Mouse (Mus musculus): ENCODE measurements around the gene Manf.

Gene Manf

DNA sequence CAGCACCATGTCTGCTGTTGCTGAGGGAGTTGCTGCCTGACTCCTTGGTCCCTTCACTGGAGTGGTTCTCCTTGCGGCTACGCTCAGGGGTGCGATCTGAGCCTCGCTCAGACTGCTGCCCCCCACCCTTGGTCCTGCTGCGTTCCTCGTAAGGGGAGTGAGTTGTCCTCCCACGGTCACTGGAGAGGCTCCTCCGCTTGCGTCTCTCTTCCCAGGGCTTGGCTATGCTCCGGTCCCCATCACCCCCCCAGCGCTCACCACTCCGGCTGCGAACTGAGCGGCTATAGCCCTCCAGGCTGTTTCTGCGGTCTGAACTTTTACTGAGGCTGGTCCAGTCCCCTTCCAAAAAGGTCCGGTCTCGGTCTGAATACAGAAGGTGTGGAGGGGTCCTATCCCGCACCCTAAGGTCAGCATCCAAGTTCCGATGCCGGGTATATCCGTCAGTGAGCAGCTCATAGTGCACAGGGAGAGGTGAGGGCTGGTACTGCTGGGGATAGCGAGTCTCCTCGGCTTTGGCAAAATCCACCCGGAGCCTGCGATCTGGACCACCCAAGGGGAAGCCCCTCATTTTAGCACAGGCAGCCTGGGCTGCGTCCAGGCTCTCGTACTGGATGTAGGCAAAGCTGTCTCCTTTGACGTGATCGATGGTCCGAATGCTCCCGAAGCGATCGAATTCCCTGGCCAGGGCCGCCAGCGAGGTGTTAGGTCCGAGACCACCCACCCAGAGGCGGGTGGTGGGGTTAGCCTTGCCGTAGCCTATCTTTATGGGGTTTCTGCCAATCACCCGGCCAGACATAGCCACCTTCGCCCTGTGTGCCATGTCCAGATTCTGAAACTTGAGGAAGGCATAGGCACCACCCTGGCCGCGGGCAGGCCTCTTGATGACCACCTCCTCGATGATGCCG, 6.5 kb downstream of the Manf start:
- DNase-seq (ENCODE audit: low spot score) = no peak

GRCm38 (mm10) chr9:106884306-106884705, 7.5 kb downstream of the Manf start:
- DNase-seq (ENCODE audit: low spot score) = no peak

- no peak for DNase-seq (ENCODE audit: low spot score)
These were observed 8.7 kb downstream of the Manf start for GRCm38 (mm10) chr9:106883085-106883484.

DNA sequence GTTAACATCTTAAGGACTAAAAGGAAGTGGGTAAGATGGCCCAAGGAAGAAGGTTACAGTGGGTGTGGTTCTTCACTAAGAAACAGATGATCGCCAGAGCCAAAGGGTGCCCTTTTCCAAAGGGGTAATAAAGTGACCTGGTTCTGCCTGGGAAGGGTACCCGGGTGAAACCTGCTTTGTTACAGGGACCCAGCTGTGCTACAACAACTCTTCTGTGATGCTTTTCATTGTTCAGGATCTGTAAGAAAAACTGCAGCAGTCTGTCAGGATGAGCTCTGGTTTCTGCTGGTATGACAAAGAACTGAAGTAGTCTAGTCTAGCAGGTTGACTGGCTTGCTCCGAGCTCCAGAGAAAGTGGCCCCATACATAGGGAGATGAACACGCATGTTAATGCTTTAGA, 9.6 kb downstream of the Manf start:
- DNase-seq (ENCODE audit: low spot score) = no peak

DNA sequence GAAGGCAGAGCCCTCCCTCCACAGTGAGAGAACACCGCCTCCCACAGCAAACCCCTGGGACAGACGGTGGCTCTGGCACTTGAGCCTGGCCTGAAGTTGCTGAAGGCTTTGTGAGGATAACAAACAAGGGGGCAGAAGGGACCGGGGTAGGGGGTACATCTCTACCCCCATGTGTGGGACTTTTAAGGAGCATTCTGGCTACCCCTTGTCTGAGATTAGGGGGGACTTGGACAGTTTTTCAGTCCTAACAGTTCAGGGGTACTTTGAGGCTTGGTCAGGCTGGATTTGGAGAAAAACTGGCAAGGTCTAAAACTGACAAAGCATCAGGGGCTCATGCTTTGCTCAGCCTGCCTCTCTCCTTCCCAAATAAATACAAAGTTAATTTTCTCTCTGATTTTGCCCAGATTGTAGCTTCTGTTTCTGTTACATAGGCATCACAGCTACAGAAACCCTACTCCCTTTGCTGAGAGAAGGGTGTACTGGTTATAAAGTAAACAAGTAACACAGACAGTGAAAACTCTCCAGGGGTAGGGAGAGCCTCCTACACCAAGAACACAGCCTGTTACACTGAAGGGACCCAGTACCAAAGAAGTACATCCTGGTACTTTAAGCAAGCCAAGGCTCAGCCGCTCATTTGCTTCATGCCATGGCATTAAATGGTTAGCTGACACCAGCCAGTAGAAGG, 10.6 kb downstream of the Manf start:
- DNase-seq (ENCODE audit: low spot score) = no peak

DNA sequence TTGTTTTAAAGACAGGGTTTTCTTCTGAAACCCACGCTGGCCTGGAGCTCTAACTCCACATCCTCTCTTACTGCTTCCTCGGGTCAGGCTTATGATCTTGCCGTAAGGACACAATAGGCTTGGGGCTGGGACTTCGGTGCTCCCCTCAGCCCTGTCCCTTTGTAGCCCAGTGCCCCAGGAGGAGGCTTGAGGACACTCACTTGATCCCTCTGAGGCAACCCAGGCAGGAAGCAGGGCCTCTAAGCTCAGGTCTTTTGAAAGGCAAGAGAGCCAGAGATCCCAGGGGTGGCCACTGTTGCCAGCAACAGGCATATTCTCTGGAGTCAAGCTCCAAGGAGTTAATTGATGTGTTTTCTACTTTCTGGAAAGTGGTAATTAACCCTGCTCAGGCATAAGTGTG, 12.3 kb downstream of the Manf start:
- no peak for DNase-seq (ENCODE audit: low spot score)

DNA sequence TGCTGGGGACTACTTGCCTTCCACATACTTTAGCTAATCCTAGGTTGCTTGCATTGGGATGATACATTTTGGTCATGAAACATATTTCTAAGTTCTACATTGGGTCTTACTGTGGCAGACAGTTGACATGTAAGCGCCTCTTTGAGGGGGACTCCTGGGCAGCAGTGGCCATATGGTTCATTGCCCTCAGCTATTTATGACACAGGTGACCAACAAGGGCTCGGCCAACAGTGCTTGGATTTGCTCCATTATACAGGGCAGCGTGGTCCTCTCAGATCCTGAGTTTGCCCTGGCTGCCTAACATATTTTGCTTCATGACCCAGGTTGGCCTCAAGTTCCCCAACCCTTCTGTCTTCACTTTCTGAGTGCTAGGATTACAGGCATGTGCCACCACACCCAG, 15.1 kb downstream of the Manf start:
- DNase-seq (ENCODE audit: low spot score) = no peak

DNA sequence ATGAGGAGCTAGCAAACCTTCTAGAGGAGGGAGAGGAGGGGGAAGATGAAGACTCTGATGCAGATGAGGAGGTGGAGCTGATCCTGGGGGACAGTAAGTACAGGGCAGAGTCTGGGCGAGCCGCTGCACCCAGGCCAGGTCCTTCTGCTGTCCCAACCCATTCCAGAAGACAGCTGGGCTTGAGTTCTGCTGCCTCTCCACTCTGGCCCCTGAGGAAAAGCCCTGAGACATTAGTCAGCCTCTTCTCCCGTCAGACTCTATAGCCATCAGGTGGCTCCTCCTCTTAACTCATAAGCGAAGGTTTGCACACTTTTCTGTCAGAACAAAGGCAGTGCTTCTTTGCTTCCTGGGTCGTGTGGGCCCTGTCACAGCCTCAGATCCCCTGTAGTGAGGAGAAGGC, 17.6 kb downstream of the Manf start:
- no peak for DNase-seq (ENCODE audit: low spot score)

- DNase-seq (ENCODE audit: low spot score) = no peak
These were observed 33.7 kb downstream of the Manf start for GRCm38 (mm10) chr9:106858036-106858435.

DNA sequence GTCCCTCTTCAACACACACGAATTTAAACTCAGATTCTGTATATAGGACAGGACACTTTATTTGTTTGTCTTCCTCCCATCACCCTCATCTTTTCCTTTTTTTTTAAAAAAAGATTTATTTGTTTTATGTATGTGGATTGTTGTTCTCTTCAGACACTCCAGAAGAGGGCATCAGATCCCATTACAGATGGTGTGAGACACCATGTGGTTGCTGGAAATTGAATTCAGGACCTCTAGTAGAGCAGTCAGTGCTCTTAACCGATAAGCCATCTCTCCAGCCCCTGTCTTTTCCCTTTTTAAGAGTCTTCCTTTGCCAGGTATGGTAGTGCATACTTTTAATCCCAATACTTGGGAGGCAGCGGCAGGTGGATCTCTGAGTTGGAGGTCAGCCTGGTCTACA, 35.1 kb downstream of the Manf start:
- no peak for DNase-seq (ENCODE audit: low spot score)

GRCm38 (mm10) chr9:106842800-106843199, 49.0 kb downstream of the Manf start:
- DNase-seq (ENCODE audit: low spot score) = no peak

GRCm38 (mm10) chr9:106840569-106840968, 51.2 kb downstream of the Manf start:
- no peak for DNase-seq (ENCODE audit: low spot score)

DNA sequence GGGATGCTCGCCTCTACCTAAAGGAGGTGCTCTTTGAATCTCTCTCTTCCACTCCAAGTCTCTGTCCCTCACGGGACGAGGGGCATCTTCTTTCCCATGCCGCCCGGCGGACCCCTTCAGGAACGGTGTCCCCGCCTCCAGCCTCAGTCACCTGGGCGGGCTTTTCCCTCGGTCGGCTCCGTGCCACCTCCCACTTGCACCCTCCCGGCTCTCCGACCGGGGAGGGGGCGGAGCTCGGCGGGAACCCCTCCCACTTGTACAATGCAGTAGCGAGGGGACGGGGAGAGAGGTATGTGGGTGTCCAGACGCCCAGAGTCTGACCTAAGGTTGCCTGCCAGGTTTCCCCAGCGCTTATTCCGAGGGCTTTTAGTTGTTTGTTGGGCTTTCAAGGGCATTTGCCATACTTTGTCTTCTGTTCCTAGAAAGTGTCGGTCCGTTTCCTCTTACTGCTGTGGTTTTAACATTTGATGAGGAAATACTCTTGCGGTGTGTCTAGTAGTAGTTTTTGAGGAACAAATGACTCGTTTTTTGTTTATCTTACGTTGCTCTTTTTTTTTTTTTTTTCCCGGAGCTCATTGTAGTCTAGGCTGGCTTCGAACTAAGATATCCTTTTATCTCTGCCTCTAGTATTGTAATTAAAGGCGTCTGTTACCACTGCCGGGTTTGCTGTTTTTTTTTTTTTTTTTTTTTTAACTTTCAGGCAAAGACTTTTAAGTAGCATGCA, 69.2 kb downstream of the Manf start:
- DNase-seq (ENCODE audit: low spot score) = peak; percentile 59

- DNase-seq (ENCODE audit: low spot score) = peak; percentile 93
These were observed 70.0 kb downstream of the Manf start, which contains the start of gene Dcaf1 for GRCm38 (mm10) chr9:106821618-106822380. Gene Dcaf1 (plus strand): TSS chr9:106821874.

GRCm38 (mm10) chr9:106821050-106821617, 70.6 kb downstream of the Manf start:
- DNase-seq (ENCODE audit: low spot score) = no peak

DNA sequence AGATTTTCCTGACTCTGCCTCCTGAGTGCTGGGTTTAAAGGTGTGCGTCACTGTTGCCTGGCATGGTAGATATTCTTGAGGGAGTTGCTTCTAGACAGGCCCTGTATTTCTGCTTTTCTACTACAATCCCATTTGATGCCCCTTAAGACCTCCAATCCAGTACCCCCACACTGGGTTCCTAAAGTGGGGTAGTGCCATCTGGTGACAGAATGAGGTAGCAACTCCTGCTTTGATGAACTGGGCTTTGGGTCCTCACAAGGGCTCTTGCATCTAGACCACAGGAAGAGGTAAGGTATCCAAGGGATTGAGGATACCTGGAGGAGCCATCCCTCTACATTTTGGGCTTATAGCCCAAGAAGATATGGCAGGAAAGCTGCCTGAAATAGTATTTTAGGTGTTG, 72.6 kb downstream of the Manf start:
- DNase-seq (ENCODE audit: low spot score) = no peak

DNA sequence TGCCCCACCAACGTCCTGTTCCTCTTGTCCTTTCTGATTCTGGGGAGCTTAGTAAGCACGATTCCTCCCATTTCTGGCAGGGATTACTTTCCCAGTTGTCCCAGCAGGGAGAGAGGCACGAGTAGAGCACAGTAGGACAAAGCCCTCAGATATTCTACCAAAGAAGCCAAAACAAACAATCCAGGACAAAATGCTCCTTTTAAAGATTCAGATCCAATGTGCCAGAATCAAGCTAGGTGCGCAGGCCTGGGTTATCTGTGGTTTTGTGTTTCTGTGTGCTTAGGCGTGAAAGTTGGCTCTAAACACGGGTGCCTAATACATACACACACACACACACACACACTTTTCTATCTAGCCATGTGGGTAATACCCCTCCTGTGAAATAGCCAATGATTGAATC, 73.6 kb downstream of the Manf start:
- no peak for DNase-seq (ENCODE audit: low spot score)

DNA sequence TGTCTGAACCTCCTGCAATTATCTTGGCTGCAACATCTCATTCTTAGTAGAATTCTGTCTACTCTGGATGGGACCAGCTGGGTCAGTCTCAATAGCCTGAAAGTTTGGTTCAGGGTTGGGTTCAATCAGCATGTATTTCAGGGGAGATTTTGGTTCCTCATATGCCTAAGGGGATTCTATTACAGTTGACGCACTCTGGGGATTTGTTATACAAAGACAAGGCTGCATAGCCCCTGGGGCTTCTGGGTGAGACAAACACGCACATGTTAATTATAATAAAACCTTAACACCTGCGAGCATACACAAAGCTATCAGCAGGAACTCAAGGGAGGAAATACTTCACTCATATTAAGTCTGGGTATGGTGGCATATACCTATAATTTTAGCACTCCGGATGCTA, 85.3 kb downstream of the Manf start:
- DNase-seq (ENCODE audit: low spot score) = no peak

DNA sequence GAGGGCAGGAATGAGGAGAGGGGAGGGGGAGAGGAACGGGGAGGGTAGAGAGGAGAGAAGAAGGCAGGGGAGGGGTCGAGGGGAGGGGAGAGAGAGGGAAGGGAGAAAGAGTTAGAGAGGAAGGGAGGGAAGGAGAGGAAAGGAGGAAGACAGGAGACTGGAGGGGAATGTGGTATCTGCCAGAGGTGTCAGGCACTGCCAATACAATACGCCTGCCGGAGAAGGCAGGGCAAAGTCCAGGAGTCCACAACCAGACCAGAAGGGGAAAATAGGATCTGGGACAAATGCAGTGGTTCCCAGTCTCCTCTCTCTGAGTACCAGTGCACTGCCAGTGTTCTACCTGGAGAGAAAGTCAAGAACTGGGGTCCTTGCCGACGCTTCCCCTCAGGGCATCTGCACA, 100.9 kb downstream of the Manf start:
- no peak for DNase-seq (ENCODE audit: low spot score)

GRCm38 (mm10) chr9:106789363-106789762, 102.4 kb downstream of the Manf start:
- DNase-seq (ENCODE audit: low spot score) = no peak

- DNase-seq (ENCODE audit: low spot score) = peak; percentile 58
These were observed 102.9 kb downstream of the Manf start, which contains the start of gene Rad54l2 for GRCm38 (mm10) chr9:106788812-106789321. Gene Rad54l2 (minus strand): TSS chr9:106789194.
